Mouse (Mus musculus): Measurements from ENCODE around the gene Ric3. TPM values are rescaled to one million over a fixed set of nuclear protein-coding genes. Genes with fewer than 3 reads are reported as not detected.

Gene Ric3
- polyA plus RNA-seq, 2 experiments, result 3.2 to 4.7 TPM

DNA sequence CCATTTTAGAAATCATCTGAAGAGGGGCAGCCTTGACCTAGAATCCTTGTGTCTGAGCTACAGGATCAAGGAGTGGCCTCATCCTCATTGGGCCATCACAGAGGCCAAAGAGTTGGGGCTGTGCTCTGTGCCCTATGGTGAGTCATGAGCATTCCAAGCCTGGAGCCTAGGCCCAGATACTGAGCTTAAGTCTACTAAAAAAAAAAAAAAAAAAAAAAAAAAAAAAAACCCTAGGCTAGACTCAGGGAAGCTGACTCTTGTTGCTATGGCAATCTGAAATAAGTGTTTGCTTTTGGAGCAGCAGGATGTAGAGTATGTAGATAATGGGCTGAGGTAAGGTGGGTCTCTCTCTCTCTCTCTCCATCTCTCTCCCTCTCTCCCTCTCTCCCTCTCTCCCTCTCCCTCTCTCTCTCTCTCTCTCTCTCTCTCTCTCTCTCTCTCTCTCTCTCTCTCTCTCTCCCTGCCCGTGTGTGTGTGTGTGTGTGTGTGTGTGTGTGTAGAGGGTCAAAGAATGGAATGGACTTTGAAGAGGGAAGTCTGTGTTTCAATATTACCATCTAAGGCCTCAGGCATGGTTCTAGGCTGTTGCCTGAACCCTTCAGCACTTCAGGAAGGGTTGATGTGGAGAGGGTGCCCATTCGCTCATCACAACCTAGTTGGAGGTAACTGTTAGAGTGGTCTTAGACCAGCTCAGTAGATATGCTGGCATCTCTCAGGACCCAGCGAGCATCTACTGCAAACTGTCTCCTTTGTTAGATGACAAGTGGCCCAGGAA is 97.0 kb downstream of the Ric3 start:
- Histone ChIP-seq H3K9ac (ENCODE audit: low read depth, low read length, severe bottlenecking) (no peak overlapping the region), H3K4me2 (replicated peaks; ENCODE audit: low read depth, low read length, severe bottlenecking) (no peak overlapping the region), H3K4me3 (replicated peaks; ENCODE audit: low read length) (no peak overlapping the region), H3K27ac (replicated peaks; ENCODE audit: low read depth, low read length) (no peak overlapping the region), H3K9me3 (ENCODE audit: control insufficient read depth, low read length) (no peaks in the 10 kb centered on the region), H3K27me3 (ENCODE audit: control insufficient read depth, insufficient read depth, low read length) (no peaks in the 10 kb centered on the region), H3K36me3 (ENCODE audit: control insufficient read depth, insufficient read depth, low read length) (no peaks in the 10 kb centered on the region), H3K4me1 (ENCODE audit: control insufficient read depth, insufficient read depth, low read length) (no peaks in the 10 kb centered on the region)
- TF ChIP-seq POLR2A (IDR thresholded peaks at IDR 0.05; ENCODE audit: borderline replicate concordance, extremely low read depth, insufficient read depth, insufficient read length), result no peak
- ATAC-seq (ENCODE audit: low FRiP score, low read depth), result no peak
- DNase-seq (ENCODE audit: low spot score), result no peak
- 83% methylated on average over 2 of the region's 3 CpGs for whole genome bisulfite sequencing

Other genes starting within 250 kb of the Ric3 start
- gene Olfr516, start 232.8 kb downstream of the Ric3 start, polyA plus RNA-seq (2012; rRNA removed), result not detected in 2 replicates
- gene Olfr516, start 232.8 kb downstream of the Ric3 start, polyA plus RNA-seq (2014; fragmentation: Nextera tagmentation; extraction: Ambion mirVana), result not detected in 2 replicates
- gene Olfr517, start 211.0 kb downstream of the Ric3 start, polyA plus RNA-seq (2012; rRNA removed), result not detected in 2 replicates
- not detected in 2 replicates for gene Olfr517, start 211.0 kb downstream of the Ric3 start, polyA plus RNA-seq (2014; fragmentation: Nextera tagmentation; extraction: Ambion mirVana)
- gene Olfr518, start 198.3 kb downstream of the Ric3 start, polyA plus RNA-seq (2012; rRNA removed), result not detected in 2 replicates
- not detected in 2 replicates for gene Olfr518, start 198.3 kb downstream of the Ric3 start, polyA plus RNA-seq (2014; fragmentation: Nextera tagmentation; extraction: Ambion mirVana)
- gene Olfr519, start 188.9 kb downstream of the Ric3 start, polyA plus RNA-seq (2012; rRNA removed), result not detected in 2 replicates
- gene Olfr519, start 188.9 kb downstream of the Ric3 start, polyA plus RNA-seq (2014; fragmentation: Nextera tagmentation; extraction: Ambion mirVana), result not detected in 2 replicates
- gene Nlrp10, start 153.2 kb downstream of the Ric3 start, polyA plus RNA-seq (2012; rRNA removed), result 0.10 and 0.19 TPM in 2 replicates
- 0.10 and 0.25 TPM in 2 replicates for gene Nlrp10, start 153.2 kb downstream of the Ric3 start, polyA plus RNA-seq (2014; fragmentation: Nextera tagmentation; extraction: Ambion mirVana)
- 122 and 141 TPM in 2 replicates for gene Eif3f, start 148.9 kb downstream of the Ric3 start, polyA plus RNA-seq (2012; rRNA removed)
- 120 and 123 TPM in 2 replicates for gene Eif3f, start 148.9 kb downstream of the Ric3 start, polyA plus RNA-seq (2014; fragmentation: Nextera tagmentation; extraction: Ambion mirVana)
- 14.1 and 15.5 TPM in 2 replicates for gene Tub, start 133.0 kb downstream of the Ric3 start, polyA plus RNA-seq (2012; rRNA removed)
- gene Tub, start 133.0 kb downstream of the Ric3 start, polyA plus RNA-seq (2014; fragmentation: Nextera tagmentation; extraction: Ambion mirVana), result 4.0 TPM in 2 replicates
- 38.0 and 41.4 TPM in 2 replicates for gene Lmo1, start 91.9 kb upstream of the Ric3 start, polyA plus RNA-seq (2012; rRNA removed)
- 44.8 and 47.8 TPM in 2 replicates for gene Lmo1, start 91.9 kb upstream of the Ric3 start, polyA plus RNA-seq (2014; fragmentation: Nextera tagmentation; extraction: Ambion mirVana)

All from limb, embryonic 14.5 days (tissue).